Mouse (Mus musculus) hindbrain, embryonic 14.5 days (tissue): ENCODE data around the gene Atat1. TPM values are rescaled to one million over a fixed set of nuclear protein-coding genes. Genes with fewer than 3 reads are reported as not detected.
"Not testable (repeated sequence)": the region's sequence is repeated elsewhere in the genome, so short reads cannot be mapped to it uniquely, and the experiment has no call there.

Source experiments
- ATAC-seq: fragments of 200-750 bp; cut with Nextera tagmentation; 2 replicates; pipeline ENCODE4 v1.8.0; 2017; ENCODE audit warnings: moderate number of reproducible peaks, mild to moderate bottlenecking, moderate TSS enrichment, moderate library complexity; ENCODE audit not compliant: low FRiP score
- DNase-seq: peaks from one replicate; pipeline ENCODE4 v3.0.0-alpha.2; 2015; ENCODE audit warnings: low spot score
- H3K27ac ChIP-seq: fragments of 300-500 bp; sonication (generic); 2 replicates; pipeline ENCODE4 v1.5.1; 2014; ENCODE audit warnings: mild to moderate bottlenecking, moderate library complexity
- H3K27me3 ChIP-seq: fragments of 300-500 bp; sonication (generic); 2 replicates; pipeline ENCODE4 v1.6.1; 2014; ENCODE audit warnings: mild to moderate bottlenecking, low read length, mixed read lengths; ENCODE audit not compliant: control insufficient read depth, insufficient read depth
- H3K36me3 ChIP-seq: fragments of 300-500 bp; sonication (generic); replicated peaks from 2 replicates; pipeline ENCODE4 v1.6.1; 2014; ENCODE audit not compliant: control insufficient read depth, insufficient read depth
- H3K4me1 ChIP-seq: fragments of 300-500 bp; sonication (generic); replicated peaks from 2 replicates; pipeline ENCODE4 v1.6.1; 2014; ENCODE audit warnings: antibody characterized with exemption, low read length, mixed read lengths; ENCODE audit not compliant: control insufficient read depth, insufficient read depth
- H3K4me2 ChIP-seq: fragments of 300-500 bp; sonication (generic); replicated peaks from 2 replicates; pipeline ENCODE4 v1.6.1; 2014; ENCODE audit warnings: mild to moderate bottlenecking, moderate library complexity
- H3K4me3 ChIP-seq: fragments of 300-500 bp; sonication (generic); replicated peaks from 2 replicates; pipeline ENCODE4 v1.5.1; 2014; ENCODE audit warnings: mild to moderate bottlenecking, low read length
- H3K9ac ChIP-seq: fragments of 300-500 bp; sonication (generic); 2 replicates; pipeline ENCODE4 v1.6.1; 2014
- H3K9me3 ChIP-seq: fragments of 300-500 bp; sonication (generic); 2 replicates; pipeline ENCODE4 v1.6.1; 2016; ENCODE audit warnings: low read length; ENCODE audit not compliant: control insufficient read depth
- WGBS: fragments of 180-500 bp; shearing (Covaris S2); extraction: QIAGEN DNeasy Blood & Tissue Kit; methylation state at CpG from one replicate; pipeline ENCODE4 v1.1.7; 2014; 5-methylcytosine and 5-hydroxymethylcytosine counted together
- polyA plus RNA-seq: library from polyadenylated mRNA; unstranded; fragments of >200 nt; fragmentation: Nextera tagmentation; extraction: Ambion mirVana; gene quantifications from 2 replicates; pipeline ENCODE4 v1.2.1, GENCODE M21; 2014

The Atat1 gene
- 387 and 408 TPM in 2 replicates for polyA plus RNA-seq

DNA sequence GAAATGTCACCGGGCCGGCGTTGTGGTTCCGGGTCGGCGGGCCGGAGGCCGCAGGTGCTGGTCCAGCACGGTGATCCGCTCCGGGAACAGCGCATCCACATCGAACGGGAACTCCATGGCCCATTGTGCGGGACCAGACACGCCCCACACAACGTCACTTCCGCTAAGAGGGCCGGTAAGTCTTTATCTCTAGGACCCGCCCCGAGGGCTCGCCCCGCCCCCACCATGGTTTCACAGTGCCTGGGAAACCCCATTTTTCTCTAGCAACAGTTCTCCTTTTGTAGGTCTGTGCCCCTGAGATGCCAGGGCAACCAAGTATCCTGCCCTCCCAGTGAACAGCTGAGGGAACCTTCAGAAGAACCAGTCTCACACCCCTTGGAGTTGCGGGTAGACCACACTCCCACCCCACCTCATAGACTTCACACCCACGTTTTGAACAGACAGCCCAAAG lies at the start of gene Atat1:
Atat1 (minus strand) TSS at position 157 of the 451 bp plus-strand sequence.
- ATAC-seq (peak; percentile 93), DNase-seq (peak; percentile 95)
- Histone ChIP-seq H3K9me3 (no peaks in the 10 kb centered on the region), H3K9ac (peak within 1 kb of the TSS; percentile 85), H3K27ac (peak within 1 kb of the TSS; percentile 90), H3K4me1 (peaks cover 15% of the 10 kb centered on the region), H3K4me3 (peak within 1 kb of the TSS; percentile 63), H3K36me3 (peaks cover 60% of the 10 kb centered on the region), H3K27me3 (no peaks in the 10 kb centered on the region), H3K4me2 (peak within 1 kb of the TSS; percentile 75)
- 3% methylated on average over 25 of the region's 25 CpGs for WGBS

DNA sequence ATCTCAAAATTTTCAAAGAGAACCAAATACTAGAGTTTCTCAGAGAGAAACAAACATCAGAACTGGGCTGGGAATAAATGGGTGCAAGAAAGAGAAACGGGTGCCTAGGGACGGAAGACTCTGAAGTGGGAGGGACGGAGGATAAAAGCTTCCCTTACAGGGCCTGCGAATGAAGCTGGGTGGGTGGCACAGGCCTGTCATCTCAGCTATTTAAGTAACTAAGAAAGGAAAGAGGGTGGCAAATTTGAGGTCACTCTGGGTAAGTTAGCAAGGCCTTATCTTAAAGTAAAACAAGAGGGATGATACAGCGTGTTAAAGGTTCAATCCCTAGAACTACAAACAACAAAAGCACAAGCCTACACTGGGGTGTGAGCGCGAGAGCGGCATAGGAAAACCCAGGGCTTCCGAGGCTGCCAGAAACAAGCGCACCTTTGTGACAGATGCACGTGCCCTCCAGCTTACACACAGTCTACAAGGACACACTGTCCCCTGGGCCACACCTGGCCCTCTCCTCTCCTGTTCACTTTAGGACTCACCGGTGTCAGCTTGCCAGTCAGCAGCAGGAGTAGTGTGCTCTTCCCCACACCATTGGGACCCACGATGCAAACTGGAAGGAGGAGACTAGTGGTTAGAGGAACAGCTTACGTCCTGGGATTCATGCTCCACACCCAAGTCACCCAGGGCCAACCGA lies 48.8 kb upstream of the Atat1 start:
- H3K36me3 ChIP-seq, result peaks cover 91% of the 10 kb centered on the region

GRCm38 (mm10) chr17:35954665-35955064 lies 44.8 kb upstream of the Atat1 start:
- 83% methylated on average over 8 of the region's 8 CpGs for WGBS

More for the DNA sequence above, 48.8 kb upstream of the Atat1 start:
- no peak for DNase-seq
- Histone ChIP-seq H3K9ac (no peak overlapping the region), H3K4me1 (no peaks in the 10 kb centered on the region), H3K27me3 (no peaks in the 10 kb centered on the region), H3K4me2 (no peak overlapping the region), H3K27ac (no peak overlapping the region), H3K9me3 (no peaks in the 10 kb centered on the region), H3K4me3 (no peak overlapping the region)
- no peak for ATAC-seq
- 96% methylated on average over 15 of the region's 15 CpGs for WGBS

GRCm38 (mm10) chr17:35952559-35952958 lies 42.7 kb upstream of the Atat1 start:
- ATAC-seq, result 0 out of 2 replicates have a peak, but pooled peaks have one; percentile 27
- not testable (repeated sequence) for DNase-seq, H3K4me1 ChIP-seq, H3K27me3 ChIP-seq, H3K9ac ChIP-seq, H3K4me3 ChIP-seq, H3K4me2 ChIP-seq, H3K27ac ChIP-seq, H3K9me3 ChIP-seq
- 78% methylated on average over 2 of the region's 3 CpGs for WGBS
- peaks cover 30% of the 10 kb centered on the region for H3K36me3 ChIP-seq

More at GRCm38 (mm10) chr17:35954665-35955064, 44.8 kb upstream of the Atat1 start:
- Histone ChIP-seq H3K4me3 (no peak overlapping the region), H3K4me1 (no peaks in the 10 kb centered on the region), H3K27me3 (no peaks in the 10 kb centered on the region), H3K9me3 (no peaks in the 10 kb centered on the region), H3K9ac (no peak overlapping the region), H3K36me3 (peaks cover 51% of the 10 kb centered on the region), H3K4me2 (no peak overlapping the region), H3K27ac (no peak overlapping the region)
- ATAC-seq, result no peak
- no peak for DNase-seq

DNA sequence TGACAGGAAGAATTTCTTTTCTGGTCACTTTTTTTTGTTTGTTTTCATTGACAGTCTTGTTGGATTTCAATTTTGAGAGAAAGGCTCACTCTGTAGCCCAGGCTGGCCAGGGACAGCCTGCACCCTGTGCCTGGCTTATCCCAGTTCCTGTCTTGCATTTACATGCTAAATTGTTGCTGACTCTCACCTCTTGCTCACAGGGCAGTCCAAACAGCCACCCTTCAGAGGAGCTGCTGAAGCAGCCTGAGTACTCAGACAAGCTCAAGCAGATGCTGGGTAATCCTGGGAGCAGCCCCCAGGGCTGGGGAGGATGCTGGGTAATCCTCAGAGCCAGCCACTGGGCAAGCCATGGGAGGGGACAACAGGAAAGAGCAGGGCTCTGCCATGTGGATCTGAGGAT lies 41.1 kb upstream of the Atat1 start:
- H3K36me3 ChIP-seq, result peaks cover 14% of the 10 kb centered on the region; the same call in 1 of the 2 replicates
- H3K4me2 ChIP-seq, H3K9me3 ChIP-seq, H3K4me3 ChIP-seq, H3K27me3 ChIP-seq, H3K4me1 ChIP-seq, H3K27ac ChIP-seq, DNase-seq, H3K9ac ChIP-seq, ATAC-seq: not testable (repeated sequence)

DNA sequence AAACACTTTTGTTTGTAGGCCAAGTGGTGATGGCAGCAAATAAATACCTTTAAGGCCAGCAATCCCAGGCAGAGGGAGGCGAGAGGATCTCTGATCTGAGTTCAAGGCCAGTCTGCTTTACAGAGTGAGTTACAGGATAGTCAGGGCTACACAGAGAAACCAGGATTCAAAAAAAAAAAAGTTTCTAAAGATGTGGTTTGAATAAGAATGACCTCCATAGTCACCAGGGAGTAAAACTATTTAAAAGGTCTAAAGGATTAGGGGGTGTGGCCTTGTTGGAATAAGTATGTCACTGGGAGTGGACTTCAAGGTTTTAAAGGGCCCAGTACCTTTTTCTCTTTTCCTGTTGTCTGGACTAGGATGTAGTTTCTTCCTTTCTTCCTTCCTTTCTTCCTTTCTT lies 30.1 kb upstream of the Atat1 start:
- Histone ChIP-seq H3K27me3 (no peaks in the 10 kb centered on the region), H3K4me3 (no peak overlapping the region), H3K36me3 (no peaks in the 10 kb centered on the region), H3K4me1 (no peaks in the 10 kb centered on the region), H3K4me2 (no peak overlapping the region), H3K9me3 (no peaks in the 10 kb centered on the region), H3K27ac (no peak overlapping the region), H3K9ac (no peak overlapping the region)
- WGBS, result 68% methylated on average over 1 of the region's 1 CpGs
- no peak for DNase-seq
- no peak for ATAC-seq

GRCm38 (mm10) chr17:35939108-35939507 lies 29.2 kb upstream of the Atat1 start:
- Histone ChIP-seq H3K9me3 (no peaks in the 10 kb centered on the region), H3K27me3 (no peaks in the 10 kb centered on the region), H3K27ac (no peak overlapping the region), H3K4me2 (no peak overlapping the region), H3K4me3 (no peak overlapping the region), H3K4me1 (no peaks in the 10 kb centered on the region), H3K36me3 (no peaks in the 10 kb centered on the region), H3K9ac (no peak overlapping the region)
- DNase-seq (no peak), ATAC-seq (no peak)
- WGBS, result 60% methylated on average over 2 of the region's 2 CpGs

- H3K9me3 ChIP-seq, result no peaks in the 10 kb centered on the region
- H3K4me3 ChIP-seq, result no peak overlapping the region
- H3K36me3 ChIP-seq, result no peaks in the 10 kb centered on the region
- H3K27ac ChIP-seq, result no peak overlapping the region
- H3K27me3 ChIP-seq, result no peaks in the 10 kb centered on the region
- DNase-seq (peak; percentile 69), ATAC-seq (peak; percentile 59; the same call in 1 of the 2 replicates)
- no peak overlapping the region for H3K9ac ChIP-seq
- H3K4me1 ChIP-seq, result no peaks in the 10 kb centered on the region
- H3K4me2 ChIP-seq, result no peak overlapping the region
- WGBS, result 44% methylated on average over 2 of the region's 2 CpGs
These were observed 27.9 kb upstream of the Atat1 start for GRCm38 (mm10) chr17:35937700-35938348.

DNA sequence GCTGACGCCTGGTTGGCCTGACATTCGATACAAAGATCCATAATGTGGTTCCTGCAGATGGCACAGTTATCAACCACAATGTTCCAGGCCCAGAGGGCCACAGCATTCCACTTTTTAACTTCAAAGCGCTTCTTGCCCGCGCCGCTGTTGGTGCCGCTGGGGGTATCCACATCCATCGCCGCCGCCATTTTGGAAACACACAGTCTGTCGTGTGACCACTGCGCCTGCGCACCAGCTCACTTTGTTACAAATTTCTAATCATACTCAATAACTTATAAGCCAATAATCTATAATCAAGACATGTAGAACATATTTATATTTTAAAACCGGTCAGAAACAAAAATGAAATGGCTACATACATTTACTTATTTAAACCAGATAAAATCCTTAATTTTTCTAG lies 25.9 kb upstream of the Atat1 start:
- not testable (repeated sequence) for H3K4me2 ChIP-seq, DNase-seq, H3K4me1 ChIP-seq, H3K4me3 ChIP-seq, H3K36me3 ChIP-seq, H3K9me3 ChIP-seq, ATAC-seq, H3K27ac ChIP-seq, H3K9ac ChIP-seq, H3K27me3 ChIP-seq
- WGBS, result 88% methylated on average over 14 of the region's 14 CpGs
